Mouse (Mus musculus): Measurements from ENCODE around the gene Rhobtb1.

The Rhobtb1 gene

GRCm38 (mm10) chr10:69163216-69163615 lies 12.0 kb downstream of the Rhobtb1 start:
- no peak for DNase-seq (ENCODE audit: low spot score)

DNA sequence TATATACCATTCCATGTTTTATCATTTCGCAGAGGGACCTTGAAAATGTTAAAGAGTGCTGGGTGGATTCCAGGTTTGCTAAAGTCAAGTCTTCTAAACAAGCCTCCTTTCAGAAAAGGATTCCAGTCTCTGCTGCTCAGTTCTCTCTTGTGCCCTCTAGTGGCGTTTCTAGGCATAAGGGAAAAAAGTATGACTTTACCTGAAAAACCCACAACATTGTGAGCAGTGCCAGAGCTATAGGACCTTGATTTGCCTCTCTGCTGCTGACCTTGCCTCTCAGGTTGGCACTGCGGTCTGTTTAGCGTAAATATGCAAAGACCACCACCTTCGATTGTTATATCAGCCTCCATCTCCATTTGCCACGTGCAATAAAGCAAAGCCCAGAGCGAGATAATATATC lies 13.9 kb downstream of the Rhobtb1 start:
- peak; percentile 29 for DNase-seq (ENCODE audit: low spot score)

DNA sequence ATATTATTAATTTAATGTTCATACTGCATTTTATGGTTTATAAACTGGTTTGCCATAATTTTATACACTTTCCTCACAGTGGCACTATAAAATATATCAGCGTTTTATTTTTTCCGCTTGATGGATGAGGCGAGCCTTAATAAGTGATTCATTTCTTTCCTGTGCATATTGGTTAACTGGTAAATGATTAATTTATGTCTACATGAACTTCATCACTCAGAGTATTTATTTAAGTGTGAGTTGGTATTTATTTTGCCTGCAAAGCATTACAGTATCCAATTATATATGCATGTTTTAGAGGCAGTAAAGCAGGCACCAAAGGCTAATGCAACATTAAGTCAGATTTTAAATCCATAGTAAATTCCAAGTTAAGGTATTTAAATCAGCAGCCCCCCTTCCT lies 14.6 kb downstream of the Rhobtb1 start:
- DNase-seq (ENCODE audit: low spot score), result no peak

- DNase-seq (ENCODE audit: low spot score), result no peak
Measured at GRCm38 (mm10) chr10:69166514-69166913, 15.3 kb downstream of the Rhobtb1 start.

DNA sequence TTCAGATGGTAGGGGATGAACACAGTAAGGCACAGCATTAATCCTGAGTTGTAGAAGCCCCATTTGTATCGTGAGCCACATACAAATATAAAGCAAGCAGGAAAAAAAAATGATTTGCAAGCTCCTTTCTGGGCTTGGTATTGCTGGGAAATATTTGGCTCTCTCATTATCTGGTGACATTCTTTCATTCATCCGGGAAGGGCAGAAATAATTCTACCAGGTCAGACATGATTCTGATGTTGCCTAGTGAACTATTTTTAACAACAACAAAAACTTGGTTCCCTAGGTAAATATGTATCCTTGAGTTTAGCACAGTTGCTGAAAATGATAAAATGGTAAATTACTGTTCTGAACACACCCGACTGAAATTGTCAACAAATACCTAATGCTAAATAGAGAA lies 21.2 kb downstream of the Rhobtb1 start:
- no peak for DNase-seq (ENCODE audit: low spot score)

DNA sequence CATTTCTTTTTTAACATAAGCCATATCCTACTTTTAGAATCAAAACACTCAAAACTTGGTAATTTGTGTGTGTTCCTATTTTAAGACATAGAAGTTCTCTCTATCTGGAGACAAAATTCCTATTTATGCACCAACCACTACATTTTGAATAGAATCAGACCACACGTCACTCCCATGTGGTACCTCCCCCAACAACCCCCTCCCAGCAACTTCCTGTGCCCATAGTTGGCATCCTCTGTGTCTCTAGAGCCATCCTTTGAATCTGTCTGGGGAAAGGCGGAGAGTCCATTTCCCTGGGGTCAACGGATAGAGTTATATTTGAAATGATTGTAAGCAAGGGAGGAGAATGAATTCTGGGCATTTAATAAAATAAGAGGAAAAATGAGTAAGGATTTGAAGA lies 24.9 kb downstream of the Rhobtb1 start:
- no peak for DNase-seq (ENCODE audit: low spot score)

DNA sequence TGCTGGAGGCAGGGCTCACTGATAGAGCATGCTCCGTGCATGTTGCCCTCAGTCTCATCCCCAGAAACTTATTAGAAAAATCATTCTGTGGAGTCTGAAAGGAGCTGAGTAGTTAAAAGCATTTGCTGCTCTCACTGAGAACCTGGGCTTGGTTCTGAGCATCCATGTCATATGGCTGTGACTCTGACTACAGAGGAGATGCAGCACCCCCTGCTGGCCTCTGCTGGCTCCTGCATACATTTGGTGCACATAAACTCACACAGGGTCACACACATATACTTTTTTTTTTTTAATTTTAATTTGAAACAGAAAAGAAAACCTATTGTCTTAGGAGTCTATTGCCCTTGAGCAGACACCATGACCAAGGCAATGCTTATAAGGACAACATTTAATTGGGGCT lies 28.1 kb downstream of the Rhobtb1 start:
- no peak for DNase-seq (ENCODE audit: low spot score)

DNA sequence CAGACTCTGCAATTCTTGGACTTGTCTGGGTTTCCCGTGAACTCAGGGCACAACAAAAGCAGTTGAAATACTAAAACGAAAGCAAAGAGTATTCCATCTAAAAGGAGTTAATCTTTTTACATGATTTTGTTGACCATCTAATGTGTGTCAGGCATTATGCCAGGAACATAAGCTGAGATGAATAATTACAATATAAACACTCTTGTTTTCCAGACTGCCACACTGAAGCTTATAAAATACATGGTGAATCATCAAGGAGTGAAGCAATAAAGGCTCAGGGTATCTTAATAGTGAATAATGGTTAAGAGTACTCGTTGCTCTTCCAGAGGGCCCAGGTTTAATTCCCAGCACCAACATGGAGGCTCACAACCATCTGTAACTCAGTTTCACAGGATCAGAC lies 29.8 kb downstream of the Rhobtb1 start:
- no peak for DNase-seq (ENCODE audit: low spot score)

- no peak for DNase-seq (ENCODE audit: low spot score)
Measured at GRCm38 (mm10) chr10:69184903-69185302, 33.7 kb downstream of the Rhobtb1 start.

- DNase-seq (ENCODE audit: low spot score), result no peak
Measured at GRCm38 (mm10) chr10:69185431-69185830, 34.2 kb downstream of the Rhobtb1 start.

GRCm38 (mm10) chr10:69185894-69186893 lies 35.0 kb downstream of the Rhobtb1 start:
- DNase-seq (ENCODE audit: low spot score), result peak; percentile 60

DNA sequence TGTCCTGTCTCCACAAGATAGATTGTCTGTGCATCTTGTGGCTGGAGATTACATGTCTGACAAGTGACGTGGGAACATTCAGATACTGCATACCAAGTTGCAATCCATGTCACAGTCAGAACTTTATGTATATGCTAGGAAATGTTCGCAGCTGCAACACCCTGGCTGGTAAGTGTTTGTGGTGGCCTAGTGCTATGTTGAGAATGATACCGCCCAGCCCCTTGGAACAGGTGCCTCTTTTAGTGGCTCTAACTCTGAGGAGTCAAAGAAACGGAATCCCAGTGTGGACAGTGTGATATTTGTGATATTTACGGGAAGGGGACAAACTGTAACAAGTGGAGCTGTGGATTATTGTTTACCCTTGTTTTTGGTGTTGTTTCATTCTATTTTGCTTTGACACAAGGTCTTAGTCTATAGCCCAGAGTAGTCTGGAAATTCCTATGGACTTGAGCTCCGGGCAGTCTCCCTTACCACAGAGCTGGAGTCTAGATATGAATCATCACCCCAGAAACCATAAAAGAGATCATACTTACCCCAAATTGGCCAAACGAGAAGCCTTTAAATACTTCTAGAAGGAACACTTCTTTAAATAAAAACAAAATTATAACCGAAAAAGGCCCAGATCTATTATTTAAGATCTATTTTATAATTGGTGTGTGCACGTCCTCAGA lies 36.7 kb downstream of the Rhobtb1 start:
- DNase-seq (ENCODE audit: low spot score), result no peak

GRCm38 (mm10) chr10:69190434-69191160 lies 39.4 kb downstream of the Rhobtb1 start:
- no peak for DNase-seq (ENCODE audit: low spot score)

DNA sequence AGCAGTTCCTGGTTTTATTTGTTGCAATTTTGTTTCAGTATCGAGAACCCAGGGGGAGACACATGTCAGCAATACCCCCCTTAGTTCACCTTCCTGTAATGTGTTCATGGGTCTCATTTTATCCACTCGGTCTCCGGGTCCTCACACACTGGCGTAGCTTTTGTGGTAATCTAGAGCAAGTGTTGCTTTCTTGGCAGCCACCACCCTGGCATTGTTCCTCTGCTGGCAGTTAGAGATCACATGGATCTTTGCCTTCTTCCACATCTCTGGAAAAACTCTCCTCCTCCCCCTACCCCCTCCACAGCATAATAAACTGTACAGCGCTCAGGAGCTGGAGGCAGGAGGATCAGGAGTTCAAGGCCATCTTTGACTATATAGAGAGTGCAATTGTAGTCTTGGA lies 41.0 kb downstream of the Rhobtb1 start:
- no peak for DNase-seq (ENCODE audit: low spot score)

DNA sequence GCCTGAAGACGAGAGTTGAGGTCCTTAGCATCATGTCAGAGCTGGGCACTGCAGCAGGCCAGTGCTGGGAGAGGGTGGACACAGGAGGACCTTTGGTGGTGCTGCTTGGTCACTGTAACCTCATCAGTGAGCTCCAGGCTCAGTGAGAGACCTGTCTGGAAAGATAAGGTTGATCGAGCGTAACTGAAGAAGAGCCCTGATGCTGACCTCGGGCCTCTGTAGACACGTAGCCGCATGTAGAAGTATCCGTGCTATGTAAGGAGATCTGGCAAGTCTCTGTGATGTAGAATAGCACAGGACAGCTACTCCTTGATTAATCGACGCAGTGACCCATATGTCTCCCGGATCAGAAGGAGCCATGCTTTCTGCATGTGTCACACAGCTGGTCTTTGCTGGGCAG lies 42.5 kb downstream of the Rhobtb1 start:
- DNase-seq (ENCODE audit: low spot score), result no peak

GRCm38 (mm10) chr10:69204677-69205400 lies 53.6 kb downstream of the Rhobtb1 start:
- no peak for DNase-seq (ENCODE audit: low spot score)

DNA sequence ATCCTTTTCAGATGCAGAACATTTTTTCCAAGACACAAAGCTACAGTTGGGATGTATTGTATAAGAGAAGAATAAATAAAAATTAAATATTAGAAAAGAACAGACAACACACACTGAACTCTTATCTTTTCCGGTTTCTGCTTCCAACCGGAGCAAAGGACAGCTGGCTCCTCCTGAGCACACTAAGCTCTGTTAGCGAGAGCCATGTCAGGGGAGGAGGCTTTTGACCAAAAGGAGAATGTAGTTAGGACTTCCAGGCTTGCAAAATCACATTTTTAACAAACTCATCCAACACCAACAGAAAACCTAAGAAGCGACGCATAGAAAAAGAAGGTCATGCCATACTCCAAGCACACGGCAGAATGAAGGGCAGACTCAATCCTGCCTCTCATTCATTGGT lies 54.8 kb downstream of the Rhobtb1 start:
- DNase-seq (ENCODE audit: low spot score), result no peak

- no peak for DNase-seq (ENCODE audit: low spot score)
Measured at GRCm38 (mm10) chr10:69207481-69207880, 56.2 kb downstream of the Rhobtb1 start.

- DNase-seq (ENCODE audit: low spot score), result no peak
Measured at GRCm38 (mm10) chr10:69207981-69208630, 56.9 kb downstream of the Rhobtb1 start.

GRCm38 (mm10) chr10:69208705-69209104 lies 57.5 kb downstream of the Rhobtb1 start:
- no peak for DNase-seq (ENCODE audit: low spot score)

DNA sequence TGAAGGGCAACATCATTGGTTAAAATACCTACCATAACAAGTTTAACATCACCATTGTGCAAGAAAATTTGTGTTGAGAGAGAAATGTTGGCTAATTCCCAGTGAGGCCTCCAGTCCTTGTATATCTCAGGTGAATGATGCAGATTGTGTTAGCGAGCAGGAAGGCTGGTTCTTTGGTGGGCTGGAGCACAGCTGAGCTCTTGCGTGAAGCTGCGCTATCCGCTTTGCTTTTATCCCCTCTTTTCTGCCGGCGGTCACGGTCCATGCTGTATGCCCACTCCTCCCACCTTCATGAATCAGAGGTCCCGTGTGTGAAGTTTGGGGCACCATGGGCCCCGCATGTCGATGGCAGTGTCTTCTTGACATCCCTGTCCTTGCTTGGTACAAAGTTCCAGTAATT lies 58.8 kb downstream of the Rhobtb1 start:
- no peak for DNase-seq (ENCODE audit: low spot score)
